Mouse (Mus musculus): ENCODE data around the gene Bpifa2. TPM values are rescaled to one million over a fixed set of nuclear protein-coding genes. Genes with fewer than 3 reads are reported as not detected.

Bpifa2 gene
- total RNA-seq (2023), result not detected

DNA sequence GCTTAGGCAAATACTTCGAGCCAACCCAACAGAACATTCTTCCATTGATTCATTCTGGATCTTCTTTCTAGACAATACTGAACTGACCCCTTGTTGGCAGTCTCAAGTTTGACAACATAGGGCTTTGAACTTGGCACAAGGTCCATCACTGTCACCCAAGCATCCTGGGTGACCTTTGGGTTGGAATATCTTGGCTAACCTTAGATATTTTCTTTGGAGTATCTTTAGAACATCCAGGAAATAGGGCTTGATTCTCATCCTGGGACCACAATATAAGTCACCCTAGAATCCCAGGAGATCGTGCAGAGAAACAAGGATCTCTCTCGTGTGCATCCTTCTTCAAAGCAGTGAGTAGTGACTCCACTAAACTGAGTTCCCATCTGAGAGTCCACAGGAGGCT is at the start of gene Bpifa2:
TSS of gene Bpifa2 (plus strand) at position 301 of the 400 bp plus-strand sequence.

DNA sequence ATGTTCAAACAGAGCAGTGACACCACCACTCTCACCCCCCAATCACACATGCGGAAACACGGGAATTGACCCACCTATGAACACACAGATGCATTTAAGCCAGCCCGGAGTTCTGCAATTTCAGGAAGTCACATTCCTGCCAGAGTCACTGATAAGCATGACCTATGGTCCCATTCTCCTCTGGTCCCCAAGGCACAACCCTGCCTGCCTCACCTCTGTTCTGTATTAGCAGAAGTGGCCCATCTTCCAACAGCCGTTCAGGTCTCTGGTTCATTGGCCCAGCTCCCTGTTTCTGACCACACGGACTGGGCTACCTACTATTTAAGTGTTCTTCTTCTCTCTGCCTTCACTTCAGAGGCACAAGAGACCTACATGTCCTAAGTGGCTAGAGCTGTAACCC is 33.5 kb upstream of the Bpifa2 start, which contains the start of gene Bpifa6:
TSS of gene Bpifa6 (plus strand) at position 364 of the 400 bp plus-strand sequence.

Other genes starting within 250 kb of the Bpifa2 start
- gene Efcab8, start 228.3 kb upstream of the Bpifa2 start, total RNA-seq (2023), result 0.65 TPM
- not detected for gene Sun5, start 137.2 kb upstream of the Bpifa2 start, total RNA-seq (2023)
- gene Bpifb2, start 133.2 kb upstream of the Bpifa2 start, total RNA-seq (2023), result not detected
- gene Bpifb6, start 107.9 kb upstream of the Bpifa2 start, total RNA-seq (2023), result not detected
- not detected for gene Bpifb3, start 90.0 kb upstream of the Bpifa2 start, total RNA-seq (2023)
- not detected for gene Bpifb4, start 70.1 kb upstream of the Bpifa2 start, total RNA-seq (2023)
- not detected for gene Bpifa6, start 33.3 kb upstream of the Bpifa2 start, total RNA-seq (2023)
- gene Bpifa3, start 122.1 kb downstream of the Bpifa2 start, total RNA-seq (2023), result not detected
- gene Bpifa1, start 134.6 kb downstream of the Bpifa2 start, total RNA-seq (2023), result not detected
- not detected for gene Bpifa5, start 154.3 kb downstream of the Bpifa2 start, total RNA-seq (2023)
- gene Bpifb1, start 182.6 kb downstream of the Bpifa2 start, total RNA-seq (2023), result not detected
- not detected for gene Bpifb5, start 215.5 kb downstream of the Bpifa2 start, total RNA-seq (2023)
- gene Bpifb9a, start 249.6 kb downstream of the Bpifa2 start, total RNA-seq (2023), result not detected

Measured in CD4-positive naive resting alpha-beta T cell, adult 57 days (primary cell).